Mouse (Mus musculus): ENCODE measurements around the gene Hrc. TPM values are rescaled to one million over a fixed set of nuclear protein-coding genes. Genes with fewer than 3 reads are reported as not detected.
"Not testable (repeated sequence)": the region's sequence is repeated elsewhere in the genome, so short reads cannot be mapped to it uniquely, and the experiment has no call there.

Hrc gene
- polyA plus RNA-seq, 1 experiment from 2014 or later: 26.4 TPM

- Histone ChIP-seq H3K4me2 (no peak overlapping the region), H3K27me3 (peaks cover 27% of the 10 kb centered on the region), H3K9me3 (replicated peaks) (no peaks in the 10 kb centered on the region), H3K4me1 (replicated peaks) (no peaks in the 10 kb centered on the region), H3K27ac (no peak overlapping the region), H3K36me3 (no peaks in the 10 kb centered on the region), H3K4me3 (no peak overlapping the region), H3K9ac (no peak overlapping the region)
- 16% methylated on average over 5 of the region's 5 CpGs for WGBS
- ATAC-seq (replicated peaks; ENCODE audit: insufficient number of reproducible peaks, insufficient read depth, low FRiP score, low read depth): no peak
These were observed 18.0 kb downstream of the Hrc start for GRCm38 (mm10) chr7:45353041-45353440.

- 70% methylated on average over 15 of the region's 15 CpGs for WGBS
- Histone ChIP-seq H3K27ac (no peak overlapping the region), H3K9ac (no peak overlapping the region), H3K9me3 (replicated peaks) (no peaks in the 10 kb centered on the region), H3K4me3 (no peak overlapping the region), H3K36me3 (no peaks in the 10 kb centered on the region), H3K4me2 (no peak overlapping the region), H3K4me1 (replicated peaks) (no peaks in the 10 kb centered on the region), H3K27me3 (peaks cover 43% of the 10 kb centered on the region)
- no peak for ATAC-seq (replicated peaks; ENCODE audit: insufficient number of reproducible peaks, insufficient read depth, low FRiP score, low read depth)
These were observed 20.4 kb downstream of the Hrc start for GRCm38 (mm10) chr7:45355318-45356020.

- 33% methylated on average over 13 of the region's 13 CpGs for WGBS
- Histone ChIP-seq H3K9ac (no peak overlapping the region), H3K27me3 (peaks cover 50% of the 10 kb centered on the region), H3K4me1 (replicated peaks) (no peaks in the 10 kb centered on the region; the same call in 1 of the 2 replicates), H3K9me3 (replicated peaks) (no peaks in the 10 kb centered on the region), H3K4me3 (no peak overlapping the region), H3K36me3 (no peaks in the 10 kb centered on the region), H3K27ac (no peak overlapping the region), H3K4me2 (no peak overlapping the region)
- ATAC-seq (replicated peaks; ENCODE audit: insufficient number of reproducible peaks, insufficient read depth, low FRiP score, low read depth): no peak
These were observed 21.0 kb downstream of the Hrc start for GRCm38 (mm10) chr7:45356087-45356486.

DNA sequence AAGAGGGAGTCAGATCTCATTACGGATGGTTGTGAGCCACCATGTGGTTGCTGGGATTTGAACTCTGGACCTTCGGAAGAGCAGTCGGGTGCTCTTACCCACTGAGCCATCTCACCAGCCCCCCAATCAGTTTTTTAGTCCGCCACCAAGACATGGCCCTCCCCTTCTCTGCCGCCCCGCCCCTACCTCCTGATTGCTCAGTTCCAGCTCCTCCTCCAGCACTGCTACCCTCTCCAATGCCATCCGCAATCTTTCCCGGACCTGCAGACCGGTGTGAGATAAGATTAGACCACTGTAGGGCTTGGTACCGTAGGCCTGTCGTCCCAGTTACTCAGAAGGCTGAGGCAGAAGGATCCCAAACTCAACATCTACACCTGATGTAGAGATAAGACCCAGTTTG, 24.0 kb downstream of the Hrc start:
- not testable (repeated sequence) for H3K4me1 ChIP-seq (replicated peaks); H3K36me3 ChIP-seq; H3K9ac ChIP-seq; H3K9me3 ChIP-seq (replicated peaks); H3K27ac ChIP-seq; ATAC-seq (replicated peaks; ENCODE audit: insufficient number of reproducible peaks, insufficient read depth, low FRiP score, low read depth); H3K4me3 ChIP-seq; H3K4me2 ChIP-seq
- peaks cover 70% of the 10 kb centered on the region for H3K27me3 ChIP-seq
- WGBS: 39% methylated on average over 11 of the region's 11 CpGs

- no peak overlapping the region for H3K27ac ChIP-seq
- no peaks in the 10 kb centered on the region for H3K36me3 ChIP-seq
- ATAC-seq (replicated peaks; ENCODE audit: insufficient number of reproducible peaks, insufficient read depth, low FRiP score, low read depth): peak; percentile 5; the same call in 1 of the 2 replicates
- H3K9ac ChIP-seq: no peak overlapping the region
- H3K4me2 ChIP-seq: no peak overlapping the region
- WGBS: 40% methylated on average over 18 of the region's 18 CpGs
- no peaks in the 10 kb centered on the region for H3K9me3 ChIP-seq (replicated peaks)
- H3K4me1 ChIP-seq (replicated peaks): peaks cover 9% of the 10 kb centered on the region
- no peak overlapping the region for H3K4me3 ChIP-seq
- H3K27me3 ChIP-seq: peaks cover 80% of the 10 kb centered on the region
These were observed 25.5 kb downstream of the Hrc start for GRCm38 (mm10) chr7:45360404-45361125.

DNA sequence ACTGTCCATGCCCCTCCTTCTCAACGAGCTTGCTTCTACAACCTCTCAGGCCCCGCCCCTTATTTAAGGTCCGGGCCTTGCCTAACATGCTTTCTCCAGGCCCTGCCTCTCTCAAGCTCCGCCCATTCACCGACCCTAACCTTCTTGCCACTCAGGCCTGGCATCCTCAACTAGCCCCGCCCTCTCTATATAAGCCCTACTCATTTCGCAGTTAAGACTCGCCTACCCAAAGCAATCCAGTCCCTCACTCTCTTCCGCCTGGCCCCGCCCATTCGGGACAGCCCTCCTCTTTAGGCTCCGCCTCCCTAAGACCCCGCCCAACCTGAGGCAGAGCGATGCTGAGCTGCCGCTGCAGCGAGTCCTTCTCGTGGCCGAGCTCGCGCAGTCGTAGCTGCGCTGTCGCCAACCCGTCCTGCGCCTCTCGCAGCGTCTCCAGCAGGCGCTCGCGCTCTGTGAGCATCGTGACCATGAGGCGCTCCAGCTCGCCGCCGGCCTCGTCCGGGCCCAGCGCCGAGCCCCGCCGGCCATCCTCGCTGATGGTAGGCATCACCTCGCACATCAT, 26.2 kb downstream of the Hrc start:
- under 1% methylated on average over 43 of the region's 43 CpGs for WGBS

GRCm38 (mm10) chr7:45362801-45363200, 27.7 kb downstream of the Hrc start:
- no peaks in the 10 kb centered on the region for H3K9me3 ChIP-seq (replicated peaks)
- peaks cover 24% of the 10 kb centered on the region for H3K4me1 ChIP-seq (replicated peaks)
- no peak overlapping the region for H3K27ac ChIP-seq
- H3K36me3 ChIP-seq: no peaks in the 10 kb centered on the region
- no peak for ATAC-seq (replicated peaks; ENCODE audit: insufficient number of reproducible peaks, insufficient read depth, low FRiP score, low read depth)
- no peak overlapping the region for H3K4me3 ChIP-seq
- no peak overlapping the region for H3K9ac ChIP-seq
- peaks cover 80% of the 10 kb centered on the region for H3K27me3 ChIP-seq
- H3K4me2 ChIP-seq: no peak overlapping the region
- 11% methylated on average over 13 of the region's 13 CpGs for WGBS

More for the DNA sequence above, 26.2 kb downstream of the Hrc start:
- peak overlapping the region; percentile 37; the same call in 1 of the 2 replicates for H3K9ac ChIP-seq
- no peaks in the 10 kb centered on the region for H3K9me3 ChIP-seq (replicated peaks)
- H3K4me3 ChIP-seq: peak overlapping the region; percentile 46
- H3K4me1 ChIP-seq (replicated peaks): peaks cover 15% of the 10 kb centered on the region
- peak; percentile 75 for ATAC-seq (replicated peaks; ENCODE audit: insufficient number of reproducible peaks, insufficient read depth, low FRiP score, low read depth)
- no peak overlapping the region for H3K27ac ChIP-seq
- H3K4me2 ChIP-seq: peak overlapping the region; percentile 74
- H3K36me3 ChIP-seq: no peaks in the 10 kb centered on the region
- peaks cover 81% of the 10 kb centered on the region for H3K27me3 ChIP-seq

GRCm38 (mm10) chr7:45363983-45364382, 28.9 kb downstream of the Hrc start:
- 56% methylated on average over 2 of the region's 2 CpGs for WGBS
- no peak for ATAC-seq (replicated peaks; ENCODE audit: insufficient number of reproducible peaks, insufficient read depth, low FRiP score, low read depth)
- H3K9me3 ChIP-seq (replicated peaks): no peaks in the 10 kb centered on the region

GRCm38 (mm10) chr7:45365742-45366651, 30.9 kb downstream of the Hrc start:
- H3K9me3 ChIP-seq (replicated peaks): no peaks in the 10 kb centered on the region
- 4% methylated on average over 34 of the region's 35 CpGs for WGBS
- no peak for ATAC-seq (replicated peaks; ENCODE audit: insufficient number of reproducible peaks, insufficient read depth, low FRiP score, low read depth)
- peaks cover 45% of the 10 kb centered on the region for H3K4me1 ChIP-seq (replicated peaks)
- H3K4me2 ChIP-seq: peak overlapping the region; percentile 99
- no peaks in the 10 kb centered on the region for H3K36me3 ChIP-seq
- no peak overlapping the region for H3K27ac ChIP-seq
- peak overlapping the region; percentile 57 for H3K9ac ChIP-seq
- peak overlapping the region; percentile 61 for H3K4me3 ChIP-seq
- peaks cover 79% of the 10 kb centered on the region for H3K27me3 ChIP-seq

More at GRCm38 (mm10) chr7:45363983-45364382, 28.9 kb downstream of the Hrc start:
- Histone ChIP-seq H3K4me2 (no peak overlapping the region), H3K36me3 (no peaks in the 10 kb centered on the region), H3K27me3 (peaks cover 86% of the 10 kb centered on the region), H3K4me1 (replicated peaks) (peaks cover 29% of the 10 kb centered on the region), H3K27ac (no peak overlapping the region), H3K9ac (no peak overlapping the region), H3K4me3 (no peak overlapping the region)

- H3K4me3 ChIP-seq: peak within 1 kb of the TSS; percentile 61
- H3K27me3 ChIP-seq: peaks cover 72% of the 10 kb centered on the region
- peaks cover 41% of the 10 kb centered on the region for H3K4me1 ChIP-seq (replicated peaks)
- no peaks in the 10 kb centered on the region for H3K36me3 ChIP-seq
- no peaks in the 10 kb centered on the region for H3K9me3 ChIP-seq (replicated peaks)
- peak within 1 kb of the TSS; percentile 57 for H3K9ac ChIP-seq
- peak within 1 kb of the TSS; percentile 99 for H3K4me2 ChIP-seq
- under 1% methylated on average over 26 of the region's 26 CpGs for WGBS
- ATAC-seq (replicated peaks; ENCODE audit: insufficient number of reproducible peaks, insufficient read depth, low FRiP score, low read depth): peak; percentile 5; the same call in 1 of the 2 replicates
- peak within 1 kb of the TSS; percentile 52 for H3K27ac ChIP-seq
These were observed 31.5 kb downstream of the Hrc start, which contains the start of gene Ppfia3 for GRCm38 (mm10) chr7:45366652-45367019. Gene Ppfia3, minus strand, starts transcription at chr7:45367019.
